Mouse (Mus musculus) hindbrain, embryonic 15.5 days (tissue): ENCODE measurements around the gene Taar3. TPM values are rescaled to one million over a fixed set of nuclear protein-coding genes. Genes with fewer than 3 reads are reported as not detected.

Source experiments
- ATAC-seq: fragments of 200-750 bp; cut with Nextera tagmentation; 2 replicates; pipeline ENCODE4 v1.8.0; 2017; ENCODE audit warnings: low read depth, moderate number of reproducible peaks, moderate TSS enrichment; ENCODE audit not compliant: low FRiP score
- H3K27ac ChIP-seq: fragments of 300-500 bp; sonication (generic); replicated peaks from 2 replicates; pipeline ENCODE4 v1.5.1; 2015; ENCODE audit warnings: mild to moderate bottlenecking, inconsistent platforms
- H3K27me3 ChIP-seq: fragments of 300-500 bp; sonication (generic); 2 replicates; pipeline ENCODE4 v1.6.1; 2015; ENCODE audit warnings: control low read depth, inconsistent platforms
- H3K36me3 ChIP-seq: fragments of 300-500 bp; sonication (generic); 2 replicates; pipeline ENCODE4 v1.6.1; 2015; ENCODE audit warnings: control low read depth, inconsistent platforms
- H3K4me1 ChIP-seq: fragments of 300-500 bp; sonication (generic); replicated peaks from 2 replicates; pipeline ENCODE4 v1.6.1; 2015; ENCODE audit warnings: control low read depth, inconsistent platforms
- H3K4me2 ChIP-seq: fragments of 300-500 bp; sonication (generic); 2 replicates; pipeline ENCODE4 v1.6.1; 2015; ENCODE audit warnings: moderate library complexity, mild to moderate bottlenecking, inconsistent platforms
- H3K4me3 ChIP-seq: fragments of 300-500 bp; sonication (generic); 2 replicates; pipeline ENCODE4 v1.5.1; 2015; ENCODE audit warnings: mild to moderate bottlenecking, inconsistent platforms
- H3K9ac ChIP-seq: fragments of 300-500 bp; sonication (generic); 2 replicates; pipeline ENCODE4 v1.6.1; 2015; ENCODE audit warnings: inconsistent platforms
- H3K9me3 ChIP-seq: fragments of 300-500 bp; sonication (generic); 2 replicates; pipeline ENCODE4 v1.6.1; 2016; ENCODE audit warnings: control low read depth, inconsistent platforms
- WGBS: fragments of 180-500 bp; shearing (Covaris S2); methylation state at CpG from one replicate; pipeline ENCODE4 v1.1.7; 2015; 5-methylcytosine and 5-hydroxymethylcytosine counted together
- polyA plus RNA-seq: library from polyadenylated mRNA; unstranded; fragments of >200 nt; fragmentation: Nextera tagmentation; extraction: Ambion mirVana; gene quantifications from 2 replicates; pipeline ENCODE4 v1.2.1, GENCODE M21; 2015

Gene Taar3
- polyA plus RNA-seq, 1 experiment from 2014 or later = not detected

- H3K4me1 ChIP-seq = no peaks in the 10 kb centered on the region
- H3K4me2 ChIP-seq = no peak overlapping the region
- no peak overlapping the region for H3K27ac ChIP-seq
- H3K36me3 ChIP-seq = no peaks in the 10 kb centered on the region
- 56% methylated on average over 3 of the region's 3 CpGs for WGBS
- ATAC-seq = no peak
- no peak overlapping the region for H3K9ac ChIP-seq
- no peak overlapping the region for H3K4me3 ChIP-seq
- no peaks in the 10 kb centered on the region for H3K9me3 ChIP-seq
- H3K27me3 ChIP-seq = no peaks in the 10 kb centered on the region
Measured at GRCm38 (mm10) chr10:23963444-23963843, 14.1 kb downstream of the Taar3 start.

GRCm38 (mm10) chr10:23964921-23965610 is 15.7 kb downstream of the Taar3 start:
- Histone ChIP-seq H3K27ac (no peak overlapping the region), H3K9ac (no peak overlapping the region), H3K4me1 (no peaks in the 10 kb centered on the region), H3K4me2 (no peak overlapping the region), H3K9me3 (no peaks in the 10 kb centered on the region), H3K4me3 (no peak overlapping the region), H3K27me3 (no peaks in the 10 kb centered on the region), H3K36me3 (no peaks in the 10 kb centered on the region)
- WGBS = 92% methylated on average over 6 of the region's 6 CpGs
- ATAC-seq = no peak

DNA sequence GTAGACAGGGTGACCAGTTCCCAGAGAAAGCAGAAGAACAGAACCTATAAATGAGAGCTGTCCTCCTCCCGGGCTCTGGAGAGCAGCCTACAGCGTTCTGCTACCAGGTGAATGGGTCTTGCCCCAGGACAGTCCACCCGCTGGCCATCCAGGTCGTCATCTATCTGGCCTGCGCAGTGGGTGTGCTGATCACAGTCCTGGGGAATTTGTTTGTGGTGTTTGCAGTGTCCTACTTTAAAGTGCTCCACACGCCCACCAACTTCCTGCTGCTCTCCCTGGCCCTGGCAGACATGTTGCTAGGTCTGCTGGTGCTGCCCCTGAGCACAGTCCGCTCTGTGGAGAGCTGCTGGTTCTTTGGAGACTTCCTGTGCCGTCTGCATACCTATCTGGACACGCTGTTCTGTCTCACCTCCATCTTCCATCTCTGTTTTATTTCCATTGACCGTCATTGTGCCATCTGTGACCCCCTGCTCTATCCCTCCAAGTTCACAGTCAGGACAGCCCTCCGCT is 21.4 kb downstream of the Taar3 start, which contains the start of gene Taar5:
TSS of gene Taar5 (plus strand) at position 51 of the 510 bp plus-strand sequence.
- no peak for ATAC-seq
- no peak within 1 kb of the TSS for H3K9ac ChIP-seq

DNA sequence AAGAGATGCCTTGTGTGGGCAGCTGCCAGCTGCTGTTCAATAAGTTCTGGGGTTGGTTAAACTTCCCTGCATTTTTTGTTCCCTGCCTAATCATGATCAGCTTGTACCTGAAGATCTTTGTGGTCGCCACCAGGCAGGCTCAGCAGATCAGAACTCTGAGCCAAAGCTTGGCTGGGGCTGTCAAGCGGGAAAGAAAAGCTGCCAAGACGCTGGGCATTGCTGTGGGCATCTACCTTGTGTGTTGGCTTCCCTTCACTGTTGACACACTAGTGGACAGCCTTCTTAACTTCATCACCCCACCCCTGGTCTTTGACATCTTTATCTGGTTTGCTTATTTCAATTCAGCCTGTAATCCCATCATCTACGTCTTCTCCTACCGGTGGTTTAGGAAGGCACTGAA is 21.9 kb downstream of the Taar3 start:
- ATAC-seq = no peak
- Histone ChIP-seq H3K27me3 (no peaks in the 10 kb centered on the region), H3K9ac (no peak overlapping the region), H3K4me3 (no peak overlapping the region), H3K4me2 (no peak overlapping the region), H3K27ac (no peak overlapping the region), H3K4me1 (no peaks in the 10 kb centered on the region), H3K36me3 (no peaks in the 10 kb centered on the region), H3K9me3 (no peaks in the 10 kb centered on the region)
- WGBS = 79% methylated on average over 5 of the region's 5 CpGs

More for the DNA sequence above, 21.4 kb downstream of the Taar3 start, which contains the start of gene Taar5:
- WGBS = 93% methylated on average over 11 of the region's 11 CpGs
- H3K4me3 ChIP-seq = no peak within 1 kb of the TSS
- no peak within 1 kb of the TSS for H3K4me2 ChIP-seq
- H3K4me1 ChIP-seq = no peaks in the 10 kb centered on the region
- no peaks in the 10 kb centered on the region for H3K27me3 ChIP-seq
- H3K9me3 ChIP-seq = no peaks in the 10 kb centered on the region
- H3K36me3 ChIP-seq = no peaks in the 10 kb centered on the region
- H3K27ac ChIP-seq = no peak within 1 kb of the TSS

DNA sequence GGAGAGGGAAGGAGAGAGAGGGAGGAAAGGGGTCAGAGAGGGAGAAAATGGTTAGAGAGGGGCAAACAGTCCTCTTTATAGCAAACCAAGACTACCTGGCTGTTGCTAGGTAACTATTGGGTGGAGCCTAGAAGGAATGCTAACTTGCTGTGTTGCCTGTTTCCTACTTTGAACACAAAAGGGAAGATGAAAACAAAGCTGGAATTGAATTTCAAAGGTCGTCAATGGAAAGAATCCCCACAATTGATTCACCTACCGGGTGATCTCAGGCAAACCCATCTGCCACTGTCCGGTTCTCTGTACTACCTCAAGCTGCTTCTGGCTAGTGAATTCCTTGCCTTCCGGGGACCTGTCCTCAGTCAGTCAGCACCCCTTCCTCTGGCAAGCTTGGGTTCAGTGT is 28.6 kb downstream of the Taar3 start:
- no peak overlapping the region for H3K27ac ChIP-seq
- H3K9me3 ChIP-seq = no peaks in the 10 kb centered on the region
- no peaks in the 10 kb centered on the region for H3K4me1 ChIP-seq
- 0 out of 2 replicates have a peak, but pooled peaks cover 2% of the 10 kb centered on the region for H3K27me3 ChIP-seq
- no peak overlapping the region for H3K4me3 ChIP-seq
- no peak for ATAC-seq
- no peak overlapping the region for H3K9ac ChIP-seq
- H3K4me2 ChIP-seq = no peak overlapping the region
- 40% methylated on average over 4 of the region's 4 CpGs for WGBS
- H3K36me3 ChIP-seq = no peaks in the 10 kb centered on the region

GRCm38 (mm10) chr10:23978901-23979705 is 29.7 kb downstream of the Taar3 start:
- H3K9ac ChIP-seq = no peak overlapping the region
- 39% methylated on average over 16 of the region's 16 CpGs for WGBS
- no peaks in the 10 kb centered on the region for H3K9me3 ChIP-seq
- H3K4me2 ChIP-seq = no peak overlapping the region
- no peaks in the 10 kb centered on the region for H3K36me3 ChIP-seq
- H3K4me3 ChIP-seq = no peak overlapping the region
- no peak overlapping the region for H3K27ac ChIP-seq
- H3K27me3 ChIP-seq = 0 out of 2 replicates have a peak, but pooled peaks cover 2% of the 10 kb centered on the region
- H3K4me1 ChIP-seq = no peaks in the 10 kb centered on the region
- peak; percentile 76 for ATAC-seq

DNA sequence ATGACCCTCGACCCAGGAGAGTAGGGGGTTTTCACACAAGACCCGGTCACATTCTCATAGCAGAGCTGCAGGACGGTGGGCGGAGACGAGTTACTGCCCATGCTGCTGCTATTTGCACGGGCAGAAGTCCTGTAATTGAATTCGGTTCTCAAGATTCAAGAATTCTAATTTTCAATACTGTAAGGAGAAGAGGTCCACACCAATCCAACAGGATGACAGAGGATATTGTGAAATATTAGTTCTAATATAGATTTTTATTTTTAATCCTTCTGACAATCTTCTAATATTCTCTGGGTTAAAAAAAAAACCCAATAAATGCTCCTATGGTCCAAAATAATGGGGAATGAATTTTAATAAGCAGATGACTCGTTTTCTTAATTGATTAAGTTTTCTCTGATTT is 36.2 kb downstream of the Taar3 start, which contains the start of gene Taar6:
TSS of gene Taar6 (minus strand) at position 101 of the 400 bp plus-strand sequence.
- Histone ChIP-seq H3K9ac (no peak within 1 kb of the TSS), H3K4me1 (no peaks in the 10 kb centered on the region), H3K9me3 (no peaks in the 10 kb centered on the region), H3K4me2 (no peak within 1 kb of the TSS), H3K27ac (no peak within 1 kb of the TSS), H3K27me3 (no peaks in the 10 kb centered on the region), H3K4me3 (no peak within 1 kb of the TSS), H3K36me3 (no peaks in the 10 kb centered on the region)
- ATAC-seq = no peak
- 73% methylated on average over 8 of the region's 8 CpGs for WGBS

- ATAC-seq = no peak
- Histone ChIP-seq H3K27ac (no peak overlapping the region), H3K4me3 (no peak overlapping the region), H3K4me1 (no peaks in the 10 kb centered on the region), H3K27me3 (no peaks in the 10 kb centered on the region), H3K4me2 (no peak overlapping the region), H3K9me3 (no peaks in the 10 kb centered on the region), H3K36me3 (no peaks in the 10 kb centered on the region), H3K9ac (no peak overlapping the region)
- WGBS = 82% methylated on average over 5 of the region's 5 CpGs
Measured at GRCm38 (mm10) chr10:23986419-23986818, 37.1 kb downstream of the Taar3 start.

GRCm38 (mm10) chr10:23993381-23993780 is 44.0 kb downstream of the Taar3 start, which contains the start of gene Taar7a:
TSS of gene Taar7a (minus strand) at chr10:23993481.
- H3K9ac ChIP-seq = no peak within 1 kb of the TSS
- H3K4me3 ChIP-seq = no peak within 1 kb of the TSS
- H3K4me2 ChIP-seq = no peak within 1 kb of the TSS
- H3K27me3 ChIP-seq = no peaks in the 10 kb centered on the region
- no peaks in the 10 kb centered on the region for H3K9me3 ChIP-seq
- H3K27ac ChIP-seq = no peak within 1 kb of the TSS
- no peaks in the 10 kb centered on the region for H3K4me1 ChIP-seq
- no peaks in the 10 kb centered on the region for H3K36me3 ChIP-seq
- 90% methylated on average over 3 of the region's 3 CpGs for WGBS
- ATAC-seq = no peak

- Histone ChIP-seq H3K4me2 (no peak within 1 kb of the TSS), H3K27me3 (no peaks in the 10 kb centered on the region), H3K4me1 (no peaks in the 10 kb centered on the region), H3K4me3 (no peak within 1 kb of the TSS), H3K36me3 (no peaks in the 10 kb centered on the region), H3K9me3 (no peaks in the 10 kb centered on the region), H3K9ac (no peak within 1 kb of the TSS), H3K27ac (no peak within 1 kb of the TSS)
- ATAC-seq = no peak
- WGBS = 93% methylated on average over 1 of the region's 1 CpGs
Measured at GRCm38 (mm10) chr10:23999639-24000038, 50.3 kb downstream of the Taar3 start, which contains the start of gene Taar7b. TSS of gene Taar7b (plus strand) at chr10:23999939.
